Mouse (Mus musculus): ENCODE measurements around the gene Wif1. TPM values are rescaled to one million over a fixed set of nuclear protein-coding genes. Genes with fewer than 3 reads are reported as not detected.

Gene Wif1
- polyA plus RNA-seq, 1 experiment from 2014 or later, result 0.79 TPM

- H3K4me2 ChIP-seq (replicated peaks; ENCODE audit: low read depth), result no peak overlapping the region
- no peak for DNase-seq (ENCODE audit: low spot score)
- H3K27me3 ChIP-seq (ENCODE audit: control insufficient read depth, insufficient read depth, low read length), result no peaks in the 10 kb centered on the region
- no peak overlapping the region for H3K4me3 ChIP-seq (ENCODE audit: low read depth, low read length)
- 64% methylated on average over 11 of the region's 11 CpGs for WGBS
- no peaks in the 10 kb centered on the region for H3K9me3 ChIP-seq (ENCODE audit: control insufficient read depth, low read length)
- ATAC-seq (ENCODE audit: low FRiP score, low TSS enrichment), result no peak
- TF ChIP-seq CTCF (IDR thresholded peaks at IDR 0.05; ENCODE audit: low read depth) (no peak), EP300 (optimal IDR thresholded peaks at IDR 0.05) (no peak)
- H3K4me1 ChIP-seq (replicated peaks; ENCODE audit: control insufficient read depth, insufficient read depth), result no peaks in the 10 kb centered on the region
- no peak overlapping the region for H3K27ac ChIP-seq (replicated peaks)
- no peak overlapping the region for H3K9ac ChIP-seq (ENCODE audit: low read length)
- no peaks in the 10 kb centered on the region for H3K36me3 ChIP-seq (ENCODE audit: control insufficient read depth, insufficient read depth, low read length)
These were observed 65.9 kb downstream of the Wif1 start for GRCm38 (mm10) chr10:121099658-121100057.

GRCm38 (mm10) chr10:121116115-121116514 is 82.4 kb downstream of the Wif1 start:
- no peak for DNase-seq (ENCODE audit: low spot score)
- ATAC-seq (ENCODE audit: low FRiP score, low TSS enrichment), result no peak
- TF ChIP-seq CTCF (IDR thresholded peaks at IDR 0.05; ENCODE audit: low read depth), result no peak
- no peak for TF ChIP-seq EP300 (optimal IDR thresholded peaks at IDR 0.05)
- no peaks in the 10 kb centered on the region for H3K27me3 ChIP-seq (ENCODE audit: control insufficient read depth, insufficient read depth, low read length)
- H3K36me3 ChIP-seq (ENCODE audit: control insufficient read depth, insufficient read depth, low read length), result no peaks in the 10 kb centered on the region
- no peak overlapping the region for H3K4me3 ChIP-seq (ENCODE audit: low read depth, low read length)
- no peaks in the 10 kb centered on the region for H3K9me3 ChIP-seq (ENCODE audit: control insufficient read depth, low read length)
- H3K4me2 ChIP-seq (replicated peaks; ENCODE audit: low read depth), result no peak overlapping the region
- no peaks in the 10 kb centered on the region for H3K4me1 ChIP-seq (replicated peaks; ENCODE audit: control insufficient read depth, insufficient read depth)
- H3K27ac ChIP-seq (replicated peaks), result no peak overlapping the region
- no peak overlapping the region for H3K9ac ChIP-seq (ENCODE audit: low read length)

- no peaks in the 10 kb centered on the region for H3K9me3 ChIP-seq (ENCODE audit: control insufficient read depth, low read length)
- WGBS, result 71% methylated on average over 4 of the region's 4 CpGs
- ATAC-seq (ENCODE audit: low FRiP score, low TSS enrichment) (no peak), DNase-seq (ENCODE audit: low spot score) (no peak)
- H3K36me3 ChIP-seq (ENCODE audit: control insufficient read depth, insufficient read depth, low read length), result no peaks in the 10 kb centered on the region
- H3K27ac ChIP-seq (replicated peaks), result no peak overlapping the region
- no peaks in the 10 kb centered on the region for H3K4me1 ChIP-seq (replicated peaks; ENCODE audit: control insufficient read depth, insufficient read depth)
- no peak overlapping the region for H3K4me3 ChIP-seq (ENCODE audit: low read depth, low read length)
- H3K4me2 ChIP-seq (replicated peaks; ENCODE audit: low read depth), result no peak overlapping the region
- no peak for TF ChIP-seq CTCF (IDR thresholded peaks at IDR 0.05; ENCODE audit: low read depth)
- H3K9ac ChIP-seq (ENCODE audit: low read length), result no peak overlapping the region
- no peaks in the 10 kb centered on the region for H3K27me3 ChIP-seq (ENCODE audit: control insufficient read depth, insufficient read depth, low read length)
These were observed 82.9 kb downstream of the Wif1 start for GRCm38 (mm10) chr10:121116636-121117035.

- no peak for TF ChIP-seq EP300 (optimal IDR thresholded peaks at IDR 0.05)
- no peak for TF ChIP-seq CTCF (IDR thresholded peaks at IDR 0.05; ENCODE audit: low read depth)
- Histone ChIP-seq H3K4me1 (replicated peaks; ENCODE audit: control insufficient read depth, insufficient read depth) (no peaks in the 10 kb centered on the region), H3K27me3 (ENCODE audit: control insufficient read depth, insufficient read depth, low read length) (no peaks in the 10 kb centered on the region), H3K27ac (replicated peaks) (no peak overlapping the region), H3K4me2 (replicated peaks; ENCODE audit: low read depth) (no peak overlapping the region), H3K36me3 (ENCODE audit: control insufficient read depth, insufficient read depth, low read length) (no peaks in the 10 kb centered on the region), H3K9me3 (ENCODE audit: control insufficient read depth, low read length) (no peaks in the 10 kb centered on the region), H3K9ac (ENCODE audit: low read length) (no peak overlapping the region), H3K4me3 (ENCODE audit: low read depth, low read length) (no peak overlapping the region)
- DNase-seq (ENCODE audit: low spot score), result no peak
- 78% methylated on average over 6 of the region's 6 CpGs for WGBS
- ATAC-seq (ENCODE audit: low FRiP score, low TSS enrichment), result no peak
These were observed 87.0 kb downstream of the Wif1 start for GRCm38 (mm10) chr10:121120751-121121150.

GRCm38 (mm10) chr10:121124481-121124880 is 90.7 kb downstream of the Wif1 start:
- no peak overlapping the region for H3K9ac ChIP-seq (ENCODE audit: low read length)
- no peak overlapping the region for H3K4me2 ChIP-seq (replicated peaks; ENCODE audit: low read depth)
- no peaks in the 10 kb centered on the region for H3K9me3 ChIP-seq (ENCODE audit: control insufficient read depth, low read length)
- no peak overlapping the region for H3K27ac ChIP-seq (replicated peaks)
- H3K27me3 ChIP-seq (ENCODE audit: control insufficient read depth, insufficient read depth, low read length), result no peaks in the 10 kb centered on the region
- no peaks in the 10 kb centered on the region for H3K36me3 ChIP-seq (ENCODE audit: control insufficient read depth, insufficient read depth, low read length)
- TF ChIP-seq EP300 (optimal IDR thresholded peaks at IDR 0.05) (no peak), CTCF (IDR thresholded peaks at IDR 0.05; ENCODE audit: low read depth) (peak; percentile 41; the same call in 1 of the 2 replicates)
- no peak overlapping the region for H3K4me3 ChIP-seq (ENCODE audit: low read depth, low read length)
- 90% methylated on average over 16 of the region's 16 CpGs for WGBS
- no peaks in the 10 kb centered on the region for H3K4me1 ChIP-seq (replicated peaks; ENCODE audit: control insufficient read depth, insufficient read depth)
- ATAC-seq (ENCODE audit: low FRiP score, low TSS enrichment), result no peak
- DNase-seq (ENCODE audit: low spot score), result peak; percentile 19

- Histone ChIP-seq H3K27ac (replicated peaks) (no peak overlapping the region), H3K4me1 (replicated peaks; ENCODE audit: control insufficient read depth, insufficient read depth) (no peaks in the 10 kb centered on the region), H3K36me3 (ENCODE audit: control insufficient read depth, insufficient read depth, low read length) (no peaks in the 10 kb centered on the region), H3K4me2 (replicated peaks; ENCODE audit: low read depth) (no peak overlapping the region), H3K9ac (ENCODE audit: low read length) (no peak overlapping the region), H3K27me3 (ENCODE audit: control insufficient read depth, insufficient read depth, low read length) (no peaks in the 10 kb centered on the region), H3K4me3 (ENCODE audit: low read depth, low read length) (no peak overlapping the region), H3K9me3 (ENCODE audit: control insufficient read depth, low read length) (no peaks in the 10 kb centered on the region)
- WGBS, result 58% methylated on average over 20 of the region's 20 CpGs
- no peak for ATAC-seq (ENCODE audit: low FRiP score, low TSS enrichment)
- no peak for DNase-seq (ENCODE audit: low spot score)
- TF ChIP-seq EP300 (optimal IDR thresholded peaks at IDR 0.05) (no peak), CTCF (IDR thresholded peaks at IDR 0.05; ENCODE audit: low read depth) (no peak)
These were observed 95.5 kb downstream of the Wif1 start for GRCm38 (mm10) chr10:121129000-121129925.

Other genes starting within 250 kb of the Wif1 start
- gene Msrb3, start 134.9 kb upstream of the Wif1 start, polyA plus RNA-seq (2015; fragmentation: Nextera tagmentation; extraction: Ambion mirVana), result 19.5 and 23.2 TPM in 2 replicates
- 1.7 TPM in 2 replicates for gene Lemd3, start 54.6 kb upstream of the Wif1 start, polyA plus RNA-seq (2015; fragmentation: Nextera tagmentation; extraction: Ambion mirVana)

Data from stomach, postnatal 0 days (tissue).